Mouse (Mus musculus) liver, embryonic 16.5 days (tissue): ENCODE results near the gene Mia2. TPM values are rescaled to one million over a fixed set of nuclear protein-coding genes. Genes with fewer than 3 reads are reported as not detected.
A peak's percentile ranks its signal among the peaks of the same experiment; 100 is the strongest.

Experiments used
- ATAC-seq: fragments of 200-750 bp; cut with Nextera tagmentation; 2 replicates; pipeline ENCODE4 v1.8.0; 2017; ENCODE audit warnings: low read depth, mild to moderate bottlenecking, moderate number of reproducible peaks, moderate library complexity
- H3K27ac ChIP-seq: fragments of 300-500 bp; sonication (generic); 2 replicates; pipeline ENCODE4 v1.5.1; 2014; ENCODE audit warnings: mild to moderate bottlenecking, low read length
- H3K27me3 ChIP-seq: fragments of 300-500 bp; sonication (generic); 2 replicates; pipeline ENCODE4 v1.6.1; 2014; ENCODE audit warnings: low read depth, low read length, mixed read lengths; ENCODE audit not compliant: control insufficient read depth, insufficient read depth
- H3K36me3 ChIP-seq: fragments of 300-500 bp; sonication (generic); 2 replicates; pipeline ENCODE4 v1.6.1; 2014; ENCODE audit warnings: mild to moderate bottlenecking; ENCODE audit not compliant: control insufficient read depth, insufficient read depth
- H3K4me1 ChIP-seq: fragments of 300-500 bp; sonication (generic); 2 replicates; pipeline ENCODE4 v1.6.1; 2014; ENCODE audit warnings: low read depth, low read length, mixed read lengths; ENCODE audit not compliant: control insufficient read depth
- H3K4me2 ChIP-seq: fragments of 300-500 bp; sonication (generic); 2 replicates; pipeline ENCODE4 v1.6.1; 2014; ENCODE audit warnings: low read depth, low read length, mixed read lengths
- H3K4me3 ChIP-seq: fragments of 300-500 bp; sonication (generic); 2 replicates; pipeline ENCODE4 v1.5.1; 2014; ENCODE audit warnings: low read depth, mild to moderate bottlenecking, low read length
- H3K9ac ChIP-seq: fragments of 300-500 bp; sonication (generic); 2 replicates; pipeline ENCODE4 v1.6.1; 2014; ENCODE audit warnings: low read depth, low read length
- H3K9me3 ChIP-seq: fragments of 300-500 bp; sonication (generic); replicated peaks from 2 replicates; pipeline ENCODE4 v1.6.1; 2016; ENCODE audit warnings: low read length; ENCODE audit not compliant: control insufficient read depth
- WGBS: fragments of 180-500 bp; shearing (Covaris S2); extraction: QIAGEN DNeasy Blood & Tissue Kit; methylation state at CpG from one replicate; pipeline ENCODE4 v1.1.7; 2014; ENCODE audit not compliant: insufficient replicate concordance; 5-methylcytosine and 5-hydroxymethylcytosine counted together
- polyA plus RNA-seq: library from polyadenylated mRNA; unstranded; fragments of >200 nt; fragmentation: Nextera tagmentation; extraction: Ambion mirVana; gene quantifications from 2 replicates; pipeline ENCODE4 v1.2.1, GENCODE M21; 2015

Mia2 gene
- polyA plus RNA-seq, 1 experiment from 2014 or later, result 56.2 TPM

- H3K4me3 ChIP-seq, result peak overlapping the region; percentile 79
- peak overlapping the region; percentile 86 for H3K9ac ChIP-seq
- H3K4me2 ChIP-seq, result peak overlapping the region; percentile 100
- no peaks in the 10 kb centered on the region for H3K27me3 ChIP-seq
- ATAC-seq, result peak; percentile 5; the same call in 1 of the 2 replicates
- 54% methylated on average over 7 of the region's 7 CpGs for WGBS
- peaks cover 48% of the 10 kb centered on the region for H3K4me1 ChIP-seq
- peaks cover 3% of the 10 kb centered on the region; the same call in 1 of the 2 replicates for H3K36me3 ChIP-seq
- peak overlapping the region; percentile 74 for H3K27ac ChIP-seq
- no peaks in the 10 kb centered on the region for H3K9me3 ChIP-seq
These were observed 37.3 kb downstream of the Mia2 start for GRCm38 (mm10) chr12:59132940-59133339.

DNA sequence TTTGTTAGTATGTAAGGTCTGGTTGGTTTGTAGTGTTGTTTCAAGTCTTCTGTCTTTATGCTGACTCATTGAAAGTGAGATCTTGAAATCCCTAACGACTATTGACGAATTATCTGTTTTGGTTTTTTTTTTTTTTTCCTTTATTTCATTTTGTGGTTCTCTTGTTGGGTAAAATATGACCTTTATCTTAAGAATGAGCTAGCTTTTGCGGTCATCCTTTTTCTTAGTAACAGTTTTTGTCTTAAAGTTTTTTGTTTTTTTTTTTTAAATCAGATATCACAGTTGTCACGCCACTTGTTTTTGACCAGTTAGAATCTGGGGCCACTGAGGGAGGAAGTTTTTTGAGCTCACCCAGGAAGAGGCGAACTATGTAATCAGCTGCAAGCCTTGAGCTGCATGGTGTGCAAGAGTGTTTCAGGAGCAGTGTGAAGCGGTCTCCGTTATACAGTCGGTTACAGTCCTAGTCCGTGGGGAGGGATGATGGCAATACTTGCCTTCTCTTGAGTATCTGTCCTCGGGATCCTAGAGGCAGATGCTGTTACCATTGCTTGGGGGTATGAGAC is 37.9 kb downstream of the Mia2 start:
- H3K9me3 ChIP-seq, result no peaks in the 10 kb centered on the region
- peak overlapping the region; percentile 2 for H3K9ac ChIP-seq
- peaks cover 3% of the 10 kb centered on the region for H3K36me3 ChIP-seq
- H3K27me3 ChIP-seq, result no peaks in the 10 kb centered on the region
- H3K27ac ChIP-seq, result peak overlapping the region; percentile 74
- WGBS, result 44% methylated on average over 10 of the region's 10 CpGs
- peaks cover 48% of the 10 kb centered on the region for H3K4me1 ChIP-seq
- no peak for ATAC-seq
- peak overlapping the region; percentile 79 for H3K4me3 ChIP-seq
- H3K4me2 ChIP-seq, result peak overlapping the region; percentile 100

DNA sequence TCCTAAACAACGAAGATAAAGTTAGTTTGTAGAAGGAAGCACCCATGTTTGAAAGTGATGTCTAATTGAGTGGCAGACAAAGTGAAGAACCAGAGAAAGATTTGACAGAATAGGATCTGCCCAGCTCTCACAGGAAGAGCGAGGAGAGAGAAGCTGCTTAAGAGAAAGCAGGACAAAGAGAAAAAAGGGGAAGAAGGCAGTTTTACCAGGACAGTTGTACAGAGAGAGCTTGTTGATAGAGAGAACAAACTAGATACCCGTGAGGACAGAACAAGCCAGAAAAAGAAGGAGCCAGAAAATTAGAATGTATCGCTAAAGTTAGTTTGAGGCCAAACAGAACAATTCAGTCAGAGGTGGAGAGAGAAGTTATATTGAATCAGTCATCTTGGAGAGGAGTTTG is 39.5 kb downstream of the Mia2 start:
- H3K4me1 ChIP-seq, result peaks cover 44% of the 10 kb centered on the region
- WGBS, result 75% methylated on average over 4 of the region's 4 CpGs
- H3K4me3 ChIP-seq, result no peak overlapping the region
- no peaks in the 10 kb centered on the region for H3K27me3 ChIP-seq
- H3K36me3 ChIP-seq, result peaks cover 15% of the 10 kb centered on the region
- H3K9me3 ChIP-seq, result no peaks in the 10 kb centered on the region
- ATAC-seq, result no peak
- H3K4me2 ChIP-seq, result peak overlapping the region; percentile 56
- peak overlapping the region; percentile 66 for H3K27ac ChIP-seq
- no peak overlapping the region for H3K9ac ChIP-seq

GRCm38 (mm10) chr12:59135533-59136300 is 40.1 kb downstream of the Mia2 start:
- WGBS, result 41% methylated on average over 13 of the region's 13 CpGs
- H3K27me3 ChIP-seq, result no peaks in the 10 kb centered on the region
- no peaks in the 10 kb centered on the region for H3K9me3 ChIP-seq
- H3K36me3 ChIP-seq, result peaks cover 16% of the 10 kb centered on the region
- H3K4me1 ChIP-seq, result peaks cover 38% of the 10 kb centered on the region
- H3K4me2 ChIP-seq, result peak overlapping the region; percentile 56
- peak overlapping the region; percentile 35 for H3K4me3 ChIP-seq
- ATAC-seq, result peak; percentile 6
- peak overlapping the region; percentile 44 for H3K9ac ChIP-seq
- H3K27ac ChIP-seq, result peak overlapping the region; percentile 66

- no peak overlapping the region for H3K27ac ChIP-seq
- no peaks in the 10 kb centered on the region for H3K9me3 ChIP-seq
- WGBS, result 82% methylated on average over 6 of the region's 6 CpGs
- H3K4me2 ChIP-seq, result no peak overlapping the region
- no peak overlapping the region for H3K9ac ChIP-seq
- no peak overlapping the region for H3K4me3 ChIP-seq
- peaks cover 37% of the 10 kb centered on the region for H3K4me1 ChIP-seq
- H3K36me3 ChIP-seq, result peaks cover 22% of the 10 kb centered on the region
- no peaks in the 10 kb centered on the region for H3K27me3 ChIP-seq
- no peak for ATAC-seq
These were observed 41.4 kb downstream of the Mia2 start for GRCm38 (mm10) chr12:59137031-59137430.

DNA sequence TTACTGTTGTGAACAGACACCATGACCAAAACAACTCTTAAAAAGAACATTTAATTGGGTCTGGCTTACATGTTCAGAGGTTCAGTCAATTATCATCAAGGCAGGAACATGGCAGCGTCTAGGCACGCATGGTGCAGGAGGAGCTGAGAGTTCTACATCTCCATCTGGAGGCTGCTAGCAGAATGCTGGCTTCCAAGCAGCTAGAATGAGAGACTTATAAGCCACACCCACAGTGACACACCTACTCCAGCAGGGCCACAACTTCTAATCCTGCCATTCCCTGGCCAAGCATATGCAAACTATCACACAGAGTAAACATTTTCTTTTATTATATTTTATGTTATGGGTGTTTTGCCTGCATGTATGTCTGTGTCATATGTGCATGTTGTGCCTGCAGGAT is 43.8 kb downstream of the Mia2 start:
- Histone ChIP-seq H3K27ac (no peak overlapping the region), H3K4me3 (no peak overlapping the region), H3K27me3 (no peaks in the 10 kb centered on the region), H3K36me3 (peaks cover 22% of the 10 kb centered on the region), H3K4me2 (no peak overlapping the region), H3K9me3 (no peaks in the 10 kb centered on the region), H3K4me1 (peaks cover 17% of the 10 kb centered on the region), H3K9ac (no peak overlapping the region)
- WGBS, result 57% methylated on average over 2 of the region's 2 CpGs
- peak; percentile 49 for ATAC-seq

- peaks cover 28% of the 10 kb centered on the region for H3K36me3 ChIP-seq
- no peak overlapping the region for H3K4me2 ChIP-seq
- ATAC-seq, result peak; percentile 71
- H3K4me1 ChIP-seq, result peaks cover 2% of the 10 kb centered on the region
- H3K9me3 ChIP-seq, result no peaks in the 10 kb centered on the region
- no peak overlapping the region for H3K4me3 ChIP-seq
- H3K27ac ChIP-seq, result no peak overlapping the region
- no peaks in the 10 kb centered on the region for H3K27me3 ChIP-seq
- no peak overlapping the region for H3K9ac ChIP-seq
These were observed 49.5 kb downstream of the Mia2 start for GRCm38 (mm10) chr12:59145130-59145529.

DNA sequence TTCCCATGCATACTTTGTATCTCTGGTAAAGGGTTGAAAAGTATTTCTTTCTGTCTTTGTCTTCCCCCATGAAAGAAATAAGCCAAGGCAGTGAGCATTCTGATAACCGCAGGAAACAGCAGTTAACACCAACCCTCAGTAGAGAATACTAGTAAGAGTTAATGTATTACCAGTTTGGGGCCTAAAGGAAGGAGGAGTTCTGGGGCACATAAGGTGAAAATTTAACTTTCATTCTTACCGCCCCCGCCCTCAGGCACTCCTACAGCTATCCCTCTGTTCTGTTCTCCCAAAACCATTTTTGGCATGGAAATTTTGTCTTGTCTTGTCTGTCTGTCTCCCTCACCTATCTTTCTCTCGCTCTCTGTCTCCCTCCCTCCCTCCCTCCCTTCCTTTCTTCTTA is 54.1 kb downstream of the Mia2 start:
- H3K9ac ChIP-seq, result no peak overlapping the region
- no peak overlapping the region for H3K27ac ChIP-seq
- peaks cover 2% of the 10 kb centered on the region; the same call in 1 of the 2 replicates for H3K4me1 ChIP-seq
- no peaks in the 10 kb centered on the region for H3K9me3 ChIP-seq
- WGBS, result 66% methylated on average over 4 of the region's 4 CpGs
- H3K27me3 ChIP-seq, result no peaks in the 10 kb centered on the region
- peaks cover 37% of the 10 kb centered on the region for H3K36me3 ChIP-seq
- H3K4me3 ChIP-seq, result no peak overlapping the region
- peak; percentile 61 for ATAC-seq
- no peak overlapping the region for H3K4me2 ChIP-seq

- no peak for ATAC-seq
- no peak overlapping the region for H3K9ac ChIP-seq
- peaks cover 31% of the 10 kb centered on the region for H3K36me3 ChIP-seq
- 55% methylated on average over 2 of the region's 2 CpGs for WGBS
- no peak overlapping the region for H3K4me3 ChIP-seq
- H3K27ac ChIP-seq, result no peak overlapping the region
- no peaks in the 10 kb centered on the region; the same call in 1 of the 2 replicates for H3K4me1 ChIP-seq
- H3K9me3 ChIP-seq, result no peaks in the 10 kb centered on the region
- no peaks in the 10 kb centered on the region for H3K27me3 ChIP-seq
- H3K4me2 ChIP-seq, result no peak overlapping the region
These were observed 65.5 kb downstream of the Mia2 start for GRCm38 (mm10) chr12:59161091-59161490.
